Mouse (Mus musculus): Measurements from ENCODE around the gene Slc32a1.

The Slc32a1 gene

DNA sequence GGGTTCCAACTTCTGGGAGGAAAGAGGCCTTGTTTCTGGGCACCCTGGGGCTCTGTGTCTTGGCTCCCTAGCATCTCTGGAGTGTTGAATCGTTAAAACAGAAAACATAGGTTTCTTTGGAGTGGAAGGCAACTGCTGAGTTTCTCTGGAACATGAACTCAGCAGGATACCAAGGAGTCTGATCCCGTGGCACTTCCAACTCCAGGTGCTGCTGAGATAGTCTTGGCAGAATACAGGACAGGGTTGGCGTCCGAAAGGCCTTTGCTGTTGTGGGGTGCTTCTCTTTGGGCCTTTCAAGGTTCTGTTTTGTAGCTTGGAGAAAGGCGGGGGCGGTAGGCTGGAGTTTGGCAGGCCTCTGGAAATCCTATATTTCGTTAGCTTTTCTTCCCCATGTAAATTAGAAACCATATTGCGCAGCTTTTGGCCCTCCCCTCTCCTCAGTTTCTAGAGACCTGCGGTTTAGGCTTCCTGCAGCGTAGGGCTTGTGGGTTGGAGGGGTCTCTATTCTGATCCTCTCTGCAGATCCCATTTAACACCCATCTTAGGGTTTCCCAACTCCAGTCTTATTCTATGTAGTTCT, 2.2 kb downstream of the Slc32a1 start:
- DNase-seq (ENCODE audit: low read depth, low spot score): no peak

DNA sequence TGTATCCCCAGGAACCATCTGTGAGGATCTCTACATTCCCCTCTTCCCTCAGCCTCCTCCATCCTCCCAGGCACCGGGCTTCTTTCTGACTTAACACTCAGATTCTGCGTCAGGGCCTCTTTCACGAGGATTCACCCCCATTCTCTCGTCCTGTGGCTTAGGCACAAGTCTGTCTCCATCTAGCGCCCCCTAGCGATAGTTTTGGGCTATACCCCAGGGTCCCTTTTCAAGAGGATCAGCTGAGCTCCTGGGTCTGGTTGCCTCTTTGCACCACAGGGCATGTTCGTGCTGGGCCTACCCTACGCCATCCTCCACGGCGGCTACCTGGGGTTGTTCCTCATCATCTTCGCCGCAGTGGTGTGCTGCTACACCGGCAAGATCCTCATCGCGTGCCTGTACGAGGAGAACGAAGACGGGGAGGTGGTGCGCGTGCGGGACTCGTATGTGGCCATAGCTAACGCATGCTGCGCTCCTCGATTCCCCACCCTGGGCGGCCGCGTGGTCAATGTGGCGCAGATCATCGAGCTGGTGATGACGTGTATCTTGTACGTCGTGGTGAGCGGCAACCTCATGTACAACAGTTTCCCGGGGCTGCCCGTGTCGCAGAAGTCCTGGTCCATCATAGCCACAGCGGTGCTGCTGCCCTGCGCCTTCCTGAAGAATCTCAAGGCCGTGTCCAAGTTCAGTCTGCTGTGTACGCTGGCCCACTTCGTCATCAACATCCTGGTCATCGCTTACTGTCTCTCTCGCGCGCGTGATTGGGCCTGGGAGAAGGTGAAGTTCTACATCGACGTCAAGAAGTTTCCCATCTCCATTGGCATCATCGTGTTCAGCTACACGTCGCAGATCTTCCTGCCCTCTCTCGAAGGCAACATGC, 3.2 kb downstream of the Slc32a1 start:
- DNase-seq (ENCODE audit: low read depth, low spot score): peak; percentile 91

DNA sequence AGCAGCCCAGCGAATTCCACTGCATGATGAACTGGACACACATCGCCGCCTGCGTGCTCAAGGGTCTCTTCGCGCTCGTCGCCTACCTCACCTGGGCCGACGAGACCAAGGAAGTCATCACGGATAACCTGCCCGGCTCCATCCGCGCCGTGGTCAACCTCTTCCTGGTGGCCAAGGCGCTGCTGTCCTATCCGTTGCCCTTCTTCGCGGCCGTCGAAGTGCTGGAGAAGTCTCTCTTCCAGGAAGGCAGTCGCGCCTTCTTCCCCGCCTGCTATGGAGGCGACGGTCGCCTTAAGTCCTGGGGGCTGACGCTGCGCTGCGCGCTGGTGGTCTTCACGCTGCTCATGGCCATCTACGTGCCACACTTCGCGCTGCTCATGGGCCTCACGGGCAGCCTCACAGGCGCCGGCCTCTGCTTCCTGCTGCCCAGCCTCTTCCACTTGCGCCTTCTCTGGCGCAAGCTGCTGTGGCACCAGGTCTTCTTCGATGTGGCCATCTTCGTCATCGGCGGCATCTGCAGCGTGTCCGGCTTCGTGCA, 3.9 kb downstream of the Slc32a1 start:
- no peak for DNase-seq (ENCODE audit: low read depth, low spot score)

DNA sequence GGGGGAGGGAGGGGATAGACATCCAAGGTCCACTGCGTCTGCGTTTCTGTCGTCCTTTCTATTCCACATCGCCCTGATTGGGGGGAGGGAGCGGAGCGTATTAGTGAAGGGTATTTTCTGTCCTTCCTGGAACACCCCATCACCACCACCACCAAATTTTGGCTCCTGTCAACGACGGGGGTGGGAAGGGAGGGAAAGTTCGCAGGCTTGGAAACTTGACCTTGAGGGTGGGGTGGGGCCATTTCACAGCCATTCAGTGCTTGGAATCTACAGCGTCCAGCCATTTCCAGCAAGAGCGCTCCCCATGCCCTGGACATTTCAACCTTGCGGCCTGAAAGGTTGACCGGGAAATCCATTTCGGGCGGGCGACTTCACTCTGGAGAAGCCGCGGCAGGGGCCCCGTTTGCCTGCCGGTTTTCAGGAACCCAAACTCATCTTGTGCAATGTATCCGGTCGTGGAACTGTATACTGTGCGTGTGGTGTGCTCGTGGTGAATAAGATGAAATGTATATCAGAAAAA, 4.7 kb downstream of the Slc32a1 start:
- DNase-seq (ENCODE audit: low read depth, low spot score): peak; percentile 30

DNA sequence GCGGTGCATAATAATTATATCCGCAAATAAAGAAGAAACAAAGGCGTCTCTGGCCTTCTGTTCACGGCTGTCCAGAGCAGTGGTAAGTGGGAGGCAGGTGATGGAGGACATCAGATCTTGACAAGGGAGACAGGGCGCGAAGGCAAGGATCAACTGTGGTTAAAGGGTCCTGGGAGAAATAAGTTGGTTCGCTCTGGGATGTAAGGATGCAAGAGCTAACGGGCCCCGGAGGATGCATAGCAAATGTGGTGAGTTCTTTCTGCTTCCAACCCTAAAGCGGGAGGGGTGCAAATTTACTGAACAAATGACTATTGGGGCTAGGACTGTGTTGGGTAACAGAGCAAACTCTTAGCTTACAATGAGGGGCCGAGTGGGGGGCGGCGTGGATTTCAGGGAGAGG, 5.1 kb downstream of the Slc32a1 start:
- no peak for DNase-seq (ENCODE audit: low read depth, low spot score)

DNA sequence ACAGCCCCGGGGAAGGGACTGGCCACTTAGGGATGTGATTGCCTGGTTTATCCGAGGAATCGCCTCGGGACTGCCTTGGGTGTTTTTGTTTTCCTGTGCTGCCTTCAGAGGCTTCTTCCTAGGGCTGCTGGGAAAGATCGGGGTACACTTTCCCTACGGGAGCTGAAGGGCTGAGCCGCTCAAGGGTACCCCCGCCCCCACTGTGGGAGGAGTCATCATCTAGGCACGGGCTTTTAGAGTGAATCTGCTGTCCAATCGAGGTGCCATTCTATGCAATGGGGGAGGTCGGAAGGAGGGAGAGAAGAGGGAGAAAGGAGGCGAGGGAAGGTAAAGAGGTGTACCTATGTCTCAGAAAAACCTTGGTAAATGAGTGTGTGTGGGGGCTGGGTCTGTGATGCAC, 5.7 kb downstream of the Slc32a1 start:
- peak; percentile 46 for DNase-seq (ENCODE audit: low read depth, low spot score)

DNA sequence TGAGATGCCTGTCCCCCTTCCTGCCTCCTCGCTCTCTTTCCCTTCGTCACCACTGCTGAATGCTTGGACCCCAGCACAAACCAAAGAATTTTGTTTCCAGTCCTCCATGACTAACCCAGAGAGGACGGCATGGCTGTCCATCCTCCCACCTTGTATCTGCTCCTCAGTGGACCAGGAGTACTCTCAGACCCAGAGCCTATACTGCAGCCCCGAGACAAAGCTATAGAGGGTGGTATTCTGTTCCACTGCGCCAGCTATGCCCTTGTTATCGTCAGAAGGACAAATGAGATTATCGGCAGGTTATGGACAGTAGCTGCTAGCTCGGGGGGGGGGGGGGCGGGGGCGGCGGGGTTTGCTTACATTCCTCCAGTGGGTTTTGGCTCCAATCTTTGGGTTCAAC, 6.2 kb downstream of the Slc32a1 start:
- no peak for DNase-seq (ENCODE audit: low read depth, low spot score)

DNA sequence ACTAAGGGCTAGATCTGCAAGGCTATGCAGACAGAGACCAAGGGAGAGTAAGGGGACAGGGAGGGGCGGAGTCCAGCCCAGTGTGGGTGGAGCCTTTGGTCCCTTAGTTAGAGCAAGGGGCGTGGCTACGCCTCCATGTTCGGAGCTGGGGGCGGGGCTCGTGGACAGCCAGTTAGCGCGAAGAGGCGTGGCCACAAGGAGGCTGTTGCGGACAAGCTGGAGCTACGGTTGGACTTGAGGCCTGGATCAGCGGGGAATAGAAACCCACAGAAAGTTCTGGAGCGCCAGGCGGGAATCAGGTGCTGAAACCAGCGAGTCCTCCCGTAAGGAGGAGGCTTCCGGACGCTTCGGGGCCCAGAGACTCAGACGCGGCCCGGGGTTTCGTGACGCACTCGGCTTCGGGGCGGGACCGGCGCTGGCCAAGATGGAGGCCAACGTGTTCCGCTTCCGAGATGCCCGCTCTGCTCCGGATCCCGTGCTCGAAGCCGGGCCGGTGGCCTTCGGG, 14.2 kb downstream of the Slc32a1 start, which contains the start of gene Actr5:
Gene Actr5 (plus strand): TSS at position 171 of the 505 bp plus-strand sequence.
- peak; percentile 96 for DNase-seq (ENCODE audit: low read depth, low spot score)

DNA sequence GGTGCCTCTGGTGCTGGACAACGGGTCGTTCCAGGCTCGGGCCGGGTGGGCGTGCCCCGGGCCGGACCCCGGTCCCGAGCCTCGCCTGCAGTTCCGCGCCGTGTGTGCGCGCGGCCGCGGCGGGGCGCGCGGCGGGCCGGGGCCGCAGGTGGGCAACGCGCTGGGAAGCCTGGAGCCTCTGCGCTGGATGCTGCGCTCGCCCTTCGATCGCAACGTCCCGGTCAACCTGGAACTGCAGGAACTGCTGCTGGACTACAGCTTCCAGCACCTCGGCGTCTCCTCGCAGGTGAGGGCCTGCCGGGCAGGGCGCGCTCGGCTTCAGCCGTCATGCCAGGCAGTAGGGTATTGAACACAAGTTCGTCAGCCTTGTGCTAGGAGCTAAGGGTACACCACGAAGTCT, 14.7 kb downstream of the Slc32a1 start:
- DNase-seq (ENCODE audit: low read depth, low spot score): peak; percentile 49

DNA sequence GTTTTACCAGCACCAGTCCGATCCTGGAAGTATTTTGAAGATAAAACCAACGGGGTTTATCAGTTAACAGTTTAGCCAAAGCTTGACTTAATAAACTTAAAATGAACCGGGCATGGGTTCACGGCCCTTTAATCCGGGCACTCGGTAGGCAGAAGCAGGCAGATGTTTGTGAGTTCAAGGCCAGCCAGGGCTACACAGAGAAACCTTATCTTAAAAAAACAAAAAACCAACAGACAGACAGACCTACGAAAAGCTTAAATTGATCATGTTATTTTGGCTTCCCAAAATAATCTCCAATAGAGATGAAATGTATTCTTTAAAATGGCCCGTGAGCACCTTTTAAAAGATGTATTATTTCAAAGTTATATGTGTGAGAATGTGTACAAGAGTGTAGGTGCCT, 15.1 kb downstream of the Slc32a1 start:
- DNase-seq (ENCODE audit: low read depth, low spot score): no peak

DNA sequence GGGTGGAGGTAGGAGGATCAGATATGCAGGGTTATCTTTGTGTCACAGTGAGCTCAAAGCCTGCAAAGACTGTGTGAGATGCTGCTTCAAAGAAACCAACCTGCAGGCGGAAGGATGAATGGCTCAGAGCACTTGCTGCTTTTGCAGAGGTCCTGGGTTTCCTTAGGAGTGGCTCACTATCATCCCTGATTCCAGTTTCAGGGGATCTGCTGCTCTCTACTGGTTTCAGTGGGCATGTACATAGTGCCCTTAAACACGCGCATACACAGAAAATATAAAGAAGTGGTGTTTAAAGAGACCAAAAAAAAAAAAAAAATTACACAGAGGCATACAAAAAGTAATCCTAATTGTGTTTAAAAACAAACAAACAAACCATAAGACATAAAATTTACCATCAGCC, 18.3 kb downstream of the Slc32a1 start:
- peak; percentile 64 for DNase-seq (ENCODE audit: low read depth, low spot score)

DNA sequence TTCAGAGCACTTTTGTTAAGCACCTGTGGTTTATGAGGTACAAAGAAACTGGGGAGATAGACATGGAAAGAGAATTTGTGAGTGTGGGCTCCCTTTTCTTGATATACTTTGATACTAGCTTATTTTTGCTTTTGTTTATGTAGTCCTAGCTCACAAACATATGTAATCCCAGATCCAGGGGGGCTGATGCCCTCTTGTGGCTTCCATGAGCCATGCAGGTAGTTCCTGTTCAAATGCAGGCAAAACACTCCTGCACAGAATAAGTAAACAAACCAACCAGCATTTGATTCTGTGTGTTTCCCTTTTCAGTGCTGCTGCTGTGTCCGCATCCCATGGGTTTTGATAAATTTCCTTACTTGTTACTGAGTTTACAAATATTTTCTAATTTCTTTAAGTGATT, 18.8 kb downstream of the Slc32a1 start:
- DNase-seq (ENCODE audit: low read depth, low spot score): peak; percentile 59

DNA sequence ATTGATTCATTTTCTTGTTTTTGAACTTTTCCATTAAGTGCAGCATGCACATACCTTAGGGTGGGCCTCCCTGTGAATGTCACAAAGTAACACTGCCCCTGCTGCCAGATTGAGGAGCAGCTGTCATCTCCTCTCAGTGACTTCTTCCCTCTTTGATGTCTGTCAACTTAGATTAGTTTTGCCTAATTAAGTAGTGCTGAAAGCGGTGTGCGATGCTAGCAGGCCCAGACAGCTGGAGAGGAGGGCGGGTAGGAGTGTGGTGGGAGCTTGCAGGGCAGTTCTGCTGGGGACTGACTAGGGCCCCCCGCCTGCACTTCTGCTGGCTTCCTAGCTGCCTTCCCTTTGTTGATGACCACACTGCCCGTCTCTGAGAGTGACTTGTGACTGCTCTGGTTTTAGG, 21.3 kb downstream of the Slc32a1 start:
- DNase-seq (ENCODE audit: low read depth, low spot score): no peak

DNA sequence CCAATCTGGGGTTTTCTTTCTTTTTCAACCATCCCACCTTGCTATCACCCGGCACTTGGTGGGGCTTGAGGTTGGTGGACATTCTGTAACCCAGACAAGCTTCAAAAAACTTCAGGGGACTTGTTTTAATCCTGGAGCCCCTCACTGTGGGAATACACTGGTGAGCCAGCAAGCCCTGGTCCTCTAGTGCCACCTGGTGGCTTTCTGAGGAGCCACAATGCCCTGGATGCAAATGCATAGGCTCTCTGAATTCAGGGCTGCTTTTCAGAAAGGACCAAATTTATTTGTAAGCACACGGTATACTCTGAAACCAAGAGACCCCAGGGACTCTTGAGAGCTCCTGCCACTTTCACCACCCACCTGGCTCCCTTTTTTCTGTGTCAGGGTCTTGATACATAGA, 31.3 kb downstream of the Slc32a1 start:
- peak; percentile 55 for DNase-seq (ENCODE audit: low read depth, low spot score)

DNA sequence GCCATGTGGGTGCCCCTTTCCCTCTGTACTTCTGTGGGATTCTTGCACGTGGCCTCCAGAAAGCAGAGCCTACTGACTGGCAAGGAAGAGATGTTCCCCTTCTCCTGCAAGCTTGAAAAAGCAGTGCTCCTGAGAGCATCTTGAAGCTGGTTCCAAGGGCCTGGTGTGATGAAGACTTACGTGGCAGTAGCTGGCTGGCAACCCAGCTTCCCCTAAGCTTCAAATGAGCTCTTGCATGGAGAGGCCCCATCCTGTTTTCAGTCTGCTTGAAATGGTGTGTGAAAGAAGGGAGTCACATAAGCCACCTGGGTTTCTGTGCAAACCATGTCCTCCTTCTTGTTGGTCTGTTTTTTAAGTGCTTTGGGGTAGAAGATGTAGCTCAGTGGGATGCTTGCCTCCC, 32.0 kb downstream of the Slc32a1 start:
- DNase-seq (ENCODE audit: low read depth, low spot score): no peak

DNA sequence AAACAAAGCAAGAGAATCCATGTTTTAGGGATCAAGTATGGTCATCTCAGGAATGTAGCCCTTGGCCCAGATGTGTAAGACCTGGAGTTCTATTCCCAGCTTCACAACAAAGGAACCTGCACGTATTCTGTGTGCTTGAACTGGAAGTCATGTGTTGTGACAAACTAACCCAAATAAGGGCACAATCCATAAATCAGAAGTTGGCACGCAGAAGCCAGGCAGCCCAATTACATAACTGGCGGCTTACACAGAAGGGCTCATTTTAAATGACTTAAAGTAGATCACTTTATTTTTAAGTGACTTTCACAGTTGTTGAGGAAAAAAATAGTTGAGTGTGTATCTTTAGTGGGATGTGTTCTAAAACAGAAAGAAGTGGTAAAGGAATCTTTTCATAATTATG, 33.2 kb downstream of the Slc32a1 start:
- no peak for DNase-seq (ENCODE audit: low read depth, low spot score)

DNA sequence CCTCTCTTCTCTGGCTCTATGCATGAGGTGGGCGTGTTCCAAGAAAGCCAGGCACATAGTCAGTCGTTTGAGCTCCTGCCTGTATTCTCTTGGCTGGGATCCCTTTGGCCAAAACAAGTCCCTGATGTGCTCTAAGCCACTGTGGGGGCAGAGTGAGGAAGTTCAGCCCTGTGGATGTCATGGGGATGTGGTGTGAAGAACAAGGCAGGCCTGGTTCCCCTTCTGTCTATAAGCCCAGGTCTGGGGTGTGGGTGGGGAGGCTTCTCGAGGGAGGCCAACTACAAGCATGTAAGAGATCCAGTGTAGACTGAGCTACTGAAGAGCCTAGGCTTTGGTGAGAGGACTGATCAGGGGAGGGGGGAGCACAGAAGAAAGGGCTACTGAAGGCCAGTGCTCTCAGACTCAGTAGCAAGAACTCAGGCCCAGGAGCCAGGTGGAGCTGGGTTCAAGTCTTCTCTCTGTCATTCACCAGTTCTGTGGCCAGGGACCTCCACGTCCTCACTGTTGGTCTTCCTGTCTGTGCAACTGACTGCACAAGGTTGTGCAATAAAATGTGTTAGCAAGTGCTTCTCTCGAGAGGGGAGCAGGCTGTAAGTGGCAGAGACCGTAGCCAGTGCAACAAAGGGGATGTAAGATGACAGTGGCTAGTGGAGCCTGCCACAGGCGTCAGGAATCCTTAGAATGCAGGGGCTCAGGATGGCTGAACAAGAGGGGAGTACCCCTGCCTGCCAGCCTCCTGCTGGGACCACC, 40.8 kb downstream of the Slc32a1 start:
- DNase-seq (ENCODE audit: low read depth, low spot score): no peak

DNA sequence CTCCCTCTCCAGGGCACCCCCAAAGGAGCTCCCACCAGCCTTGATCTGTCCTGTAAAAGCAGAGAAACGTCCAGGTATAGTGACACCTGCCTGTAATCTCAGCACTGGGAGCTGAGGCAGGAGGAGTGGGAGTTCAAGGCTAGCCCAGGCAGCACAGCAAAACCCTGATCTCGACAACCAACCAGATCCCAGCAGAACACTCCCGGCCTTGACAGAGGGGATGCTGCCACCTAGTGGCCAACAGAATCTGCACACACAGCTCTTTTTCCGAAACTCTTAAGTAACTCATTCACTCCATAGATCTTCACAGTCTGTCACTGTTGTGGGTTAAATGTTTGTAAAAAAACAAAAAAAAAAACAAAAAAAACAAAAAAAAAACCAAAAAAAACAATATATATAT, 42.4 kb downstream of the Slc32a1 start:
- peak; percentile 87 for DNase-seq (ENCODE audit: low read depth, low spot score)

DNA sequence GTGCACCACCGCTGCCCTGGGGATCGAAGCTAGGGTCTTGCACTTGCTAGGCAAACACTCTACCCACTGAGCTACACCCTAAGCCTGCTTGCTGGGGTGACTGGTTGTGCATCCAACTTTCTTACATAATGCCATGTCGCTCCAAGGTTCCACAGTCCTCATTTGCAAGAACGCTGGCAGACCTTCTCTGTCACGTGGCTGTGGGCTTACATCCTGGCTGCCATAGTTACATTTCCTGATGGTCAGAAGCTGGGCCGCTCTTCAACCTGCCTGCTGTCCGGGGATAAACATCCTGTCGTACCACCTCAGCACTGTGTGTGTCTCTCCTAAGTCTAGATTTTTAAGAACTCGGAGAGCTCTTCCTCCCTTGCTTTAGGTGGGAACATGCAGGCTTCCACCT, 44.1 kb downstream of the Slc32a1 start:
- no peak for DNase-seq (ENCODE audit: low read depth, low spot score)

DNA sequence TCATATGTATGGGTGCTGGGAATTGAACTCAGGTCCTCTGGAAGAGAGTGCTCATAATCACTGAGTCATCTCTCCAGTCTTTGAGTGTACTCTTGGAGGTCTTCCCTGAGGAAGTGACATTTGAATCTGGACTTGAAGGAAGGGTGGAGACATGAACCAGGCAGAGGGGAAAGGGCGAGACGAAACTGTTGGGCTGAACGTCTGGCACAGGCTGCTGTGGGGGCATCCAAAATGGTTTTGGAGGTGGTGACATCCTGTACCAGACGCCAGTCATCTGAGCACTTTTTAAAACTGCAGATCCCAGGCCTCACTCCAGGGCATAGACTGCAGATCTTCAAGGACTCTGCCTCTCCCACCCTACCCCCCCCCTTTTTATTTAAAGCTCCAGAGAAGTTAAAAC, 45.2 kb downstream of the Slc32a1 start:
- no peak for DNase-seq (ENCODE audit: low read depth, low spot score)

DNA sequence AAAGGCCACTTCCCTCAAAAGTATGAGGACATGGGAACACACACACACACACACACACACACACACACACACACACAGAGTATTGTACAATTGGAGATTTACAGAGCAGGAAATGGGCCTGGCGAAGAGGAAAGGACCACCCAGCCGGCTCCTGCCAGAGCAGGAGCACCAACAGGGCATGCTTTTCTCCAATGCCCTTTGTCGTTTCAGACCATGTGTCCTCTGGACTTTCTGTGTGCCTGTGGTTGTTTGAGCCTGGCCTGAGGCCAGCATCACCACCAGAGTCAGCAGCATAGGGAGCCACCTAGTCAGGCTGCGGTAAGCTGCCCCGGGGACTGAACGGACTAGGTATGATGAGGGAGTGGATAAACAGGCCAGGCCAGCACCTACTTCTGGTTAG, 48.3 kb downstream of the Slc32a1 start:
- DNase-seq (ENCODE audit: low read depth, low spot score): no peak

DNA sequence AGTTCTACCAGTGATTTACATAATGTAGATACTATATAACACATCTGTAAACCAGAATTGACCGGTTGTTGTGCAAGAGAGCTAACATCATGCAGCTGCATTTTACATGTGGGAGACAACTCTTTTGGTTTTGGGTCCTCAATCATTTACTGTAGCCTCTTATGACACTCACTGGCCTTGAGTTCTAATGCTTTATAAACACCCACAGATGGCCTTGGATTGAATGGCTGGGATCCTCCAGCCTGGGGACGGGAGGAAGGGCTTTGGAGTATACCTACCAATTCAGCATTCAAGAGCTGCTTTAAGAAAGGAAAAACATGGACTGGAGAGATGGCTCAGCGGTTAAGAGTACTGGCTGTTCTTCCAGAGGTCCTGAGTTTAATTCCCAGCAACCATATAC, 48.8 kb downstream of the Slc32a1 start:
- no peak for DNase-seq (ENCODE audit: low read depth, low spot score)

All from ES-CJ7 (cell line).